Mouse (Mus musculus) embryo, embryonic 10.5 days (tissue): ENCODE measurements around the gene Trip6.
A peak's percentile ranks its signal among the peaks of the same experiment; 100 is the strongest.

ENCODE experiments used
- DNase-seq: peaks from one replicate; pipeline ENCODE4 v3.0.0-alpha.2; 2015; ENCODE audit warnings: low spot score

The Trip6 gene

GRCm38 (mm10) chr5:137338256-137338655 lies 24.1 kb upstream of the Trip6 start:
- DNase-seq, result peak; percentile 94

- no peak for DNase-seq
Observed at GRCm38 (mm10) chr5:137337190-137337589, 23.0 kb upstream of the Trip6 start.

- DNase-seq, result no peak
Observed at GRCm38 (mm10) chr5:137335066-137335465, 20.9 kb upstream of the Trip6 start.

- no peak for DNase-seq
Observed at GRCm38 (mm10) chr5:137334317-137334716, 20.1 kb upstream of the Trip6 start.

- DNase-seq, result peak; percentile 98
Observed at GRCm38 (mm10) chr5:137333512-137334174, 19.4 kb upstream of the Trip6 start, which contains the start of gene Slc12a9. TSS of gene Slc12a9 (minus strand) at chr5:137333597.

GRCm38 (mm10) chr5:137332857-137333511 lies 18.8 kb upstream of the Trip6 start:
- no peak for DNase-seq

GRCm38 (mm10) chr5:137330910-137331309 lies 16.7 kb upstream of the Trip6 start:
- no peak for DNase-seq

- DNase-seq, result no peak
Observed at GRCm38 (mm10) chr5:137320996-137321395, 6.8 kb upstream of the Trip6 start.

- no peak for DNase-seq
Observed at GRCm38 (mm10) chr5:137318570-137318969, 4.4 kb upstream of the Trip6 start.

- no peak for DNase-seq
Observed at GRCm38 (mm10) chr5:137317361-137317760, 3.2 kb upstream of the Trip6 start.

- DNase-seq, result peak; percentile 64
Observed at GRCm38 (mm10) chr5:137315084-137315903, 1.1 kb upstream of the Trip6 start.

- DNase-seq, result no peak
Observed at GRCm38 (mm10) chr5:137313466-137314192, 575 bp downstream of the Trip6 start.

GRCm38 (mm10) chr5:137308356-137308755 lies 5.8 kb downstream of the Trip6 start:
- no peak for DNase-seq

- DNase-seq, result peak; percentile 98
Observed at GRCm38 (mm10) chr5:137307071-137307912, 6.9 kb downstream of the Trip6 start, which contains the start of gene Srrt. TSS of gene Srrt (minus strand) at chr5:137307674.

- DNase-seq, result no peak
Observed at GRCm38 (mm10) chr5:137306439-137307005, 7.7 kb downstream of the Trip6 start.

- DNase-seq, result no peak
Observed at GRCm38 (mm10) chr5:137305822-137306221, 8.4 kb downstream of the Trip6 start.

GRCm38 (mm10) chr5:137304816-137305215 lies 9.4 kb downstream of the Trip6 start:
- no peak for DNase-seq

- no peak for DNase-seq
Observed at GRCm38 (mm10) chr5:137304165-137304564, 10.0 kb downstream of the Trip6 start.

- DNase-seq, result no peak
Observed at GRCm38 (mm10) chr5:137303609-137304008, 10.6 kb downstream of the Trip6 start.

- DNase-seq, result no peak
Observed at GRCm38 (mm10) chr5:137301253-137301652, 13.0 kb downstream of the Trip6 start.

GRCm38 (mm10) chr5:137299240-137299639 lies 15.0 kb downstream of the Trip6 start:
- DNase-seq, result no peak
